Mouse (Mus musculus) midbrain, postnatal 0 days (tissue): ENCODE data around the gene Ptprs. TPM values are rescaled to one million over a fixed set of nuclear protein-coding genes. Genes with fewer than 3 reads are reported as not detected.

Source experiments
- ATAC-seq: fragments of 200-750 bp; cut with Nextera tagmentation; 2 replicates; pipeline ENCODE4 v1.8.0; 2017; ENCODE audit warnings: moderate number of reproducible peaks, mild to moderate bottlenecking, moderate TSS enrichment, moderate library complexity; ENCODE audit not compliant: low FRiP score
- DNase-seq: peaks from one replicate; pipeline ENCODE4 v3.0.0-alpha.2; 2015; ENCODE audit warnings: low spot score
- H3K27ac ChIP-seq: fragments of 300-500 bp; sonication (generic); 2 replicates; pipeline ENCODE4 v1.5.1; 2014; ENCODE audit warnings: low read depth, mild to moderate bottlenecking, low read length, mixed read lengths
- H3K27me3 ChIP-seq: fragments of 300-500 bp; sonication (generic); 2 replicates; pipeline ENCODE4 v1.6.1; 2014; ENCODE audit warnings: low read length, control low read depth, mixed read lengths; ENCODE audit not compliant: insufficient read depth
- H3K36me3 ChIP-seq: fragments of 300-500 bp; sonication (generic); 2 replicates; pipeline ENCODE4 v1.6.1; 2014; ENCODE audit warnings: low read length, control low read depth, mixed read lengths; ENCODE audit not compliant: insufficient read depth
- H3K4me1 ChIP-seq: fragments of 300-500 bp; sonication (generic); 2 replicates; pipeline ENCODE4 v1.6.1; 2014; ENCODE audit warnings: mild to moderate bottlenecking, control low read depth, antibody characterized with exemption, low read length, mixed read lengths; ENCODE audit not compliant: insufficient read depth
- H3K4me2 ChIP-seq: fragments of 300-500 bp; sonication (generic); 2 replicates; pipeline ENCODE4 v1.6.1; 2014; ENCODE audit warnings: low read depth, mild to moderate bottlenecking, low read length, mixed read lengths; ENCODE audit not compliant: poor library complexity, severe bottlenecking
- H3K4me3 ChIP-seq: fragments of 300-500 bp; sonication (generic); 2 replicates; pipeline ENCODE4 v1.5.1; 2014; ENCODE audit warnings: low read depth, mild to moderate bottlenecking, low read length, moderate library complexity
- H3K9ac ChIP-seq: fragments of 300-500 bp; sonication (generic); replicated peaks from 2 replicates; pipeline ENCODE4 v1.6.1; 2014; ENCODE audit warnings: mild to moderate bottlenecking, low read length, moderate library complexity, mixed read lengths; ENCODE audit not compliant: poor library complexity, severe bottlenecking
- H3K9me3 ChIP-seq: fragments of 300-500 bp; sonication (generic); 2 replicates; pipeline ENCODE4 v1.6.1; 2016; ENCODE audit warnings: low read length, control low read depth
- CTCF ChIP-seq: IDR thresholded peaks from 2 replicates; pipeline ENCODE4 v1.5.1; 2016; ENCODE audit warnings: antibody characterized with exemption, mild to moderate bottlenecking
- WGBS: fragments of 180-500 bp; shearing (Covaris S2); extraction: QIAGEN DNeasy Blood & Tissue Kit; methylation state at CpG from one replicate; pipeline ENCODE4 v1.1.7; 2014; 5-methylcytosine and 5-hydroxymethylcytosine counted together
- polyA plus RNA-seq: library from polyadenylated mRNA; unstranded; fragments of >200 nt; fragmentation: Nextera tagmentation; extraction: Ambion mirVana; gene quantifications from 2 replicates; pipeline ENCODE4 v1.2.1, GENCODE M21; 2015
- total RNA-seq: library from RNA; depleted of rRNA; stranded (reverse); fragments of >200 nt; gene quantifications from 2 replicates; pipeline ENCODE4 v1.2.3, GENCODE M21; 2014; rRNA removed

The Ptprs gene
- total RNA-seq (716 and 795 TPM in 2 replicates), polyA plus RNA-seq (208 and 225 TPM in 2 replicates)

DNA sequence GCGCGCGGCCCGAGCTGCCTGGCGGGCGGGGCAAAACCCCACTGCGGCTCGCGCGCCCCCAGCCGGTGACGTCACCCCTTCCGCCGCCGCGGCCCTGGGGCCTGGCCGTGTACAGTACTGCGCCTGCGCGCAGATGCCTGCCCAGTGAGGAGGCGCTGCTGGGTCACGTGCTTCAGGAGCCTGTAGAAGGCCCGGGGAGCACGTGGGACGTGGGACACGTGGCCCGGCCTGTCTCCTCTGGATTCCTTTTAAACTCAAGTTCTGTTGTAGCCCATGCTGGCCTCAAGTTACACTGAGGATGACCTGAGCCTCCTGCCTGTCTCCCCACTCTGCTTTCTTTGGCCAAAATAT lies at the start of gene Ptprs:
Gene Ptprs, minus strand, starts transcription at position 82 of the 351 bp plus-strand sequence.
- H3K36me3 ChIP-seq = no peaks in the 10 kb centered on the region
- under 1% methylated on average over 26 of the region's 27 CpGs for WGBS
- no peaks in the 10 kb centered on the region for H3K9me3 ChIP-seq
- peak within 1 kb of the TSS; percentile 99 for H3K9ac ChIP-seq
- ATAC-seq (peak; percentile 92), DNase-seq (peak; percentile 99)
- TF ChIP-seq CTCF = no peak
- no peaks in the 10 kb centered on the region for H3K27me3 ChIP-seq
- H3K4me3 ChIP-seq = peak within 1 kb of the TSS; percentile 70
- H3K27ac ChIP-seq = peak within 1 kb of the TSS; percentile 92
- peak within 1 kb of the TSS; percentile 97 for H3K4me2 ChIP-seq
- peaks cover 11% of the 10 kb centered on the region for H3K4me1 ChIP-seq

DNA sequence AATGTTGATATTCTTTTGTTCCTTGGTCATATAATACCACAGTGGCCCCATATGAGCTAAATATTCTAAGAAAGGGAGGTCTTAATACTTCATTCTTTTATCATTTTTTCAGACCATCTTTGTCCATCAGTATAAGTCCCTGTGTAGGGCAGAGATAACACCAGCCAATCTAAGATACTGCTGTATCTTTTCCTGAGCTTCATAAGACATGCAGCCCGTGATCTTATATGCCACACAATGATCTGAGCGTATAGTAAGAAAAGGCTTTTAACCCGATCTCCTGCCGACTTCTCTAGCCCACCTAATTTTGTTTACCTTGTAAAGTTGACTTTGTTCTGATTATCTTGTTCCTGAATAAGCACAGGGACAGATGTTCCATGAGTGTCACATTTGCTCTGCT lies 48.7 kb upstream of the Ptprs start:
- no peaks in the 10 kb centered on the region for H3K27me3 ChIP-seq

GRCm38 (mm10) chr17:56522744-56523143 lies 46.5 kb upstream of the Ptprs start:
- Histone ChIP-seq H3K36me3 (no peaks in the 10 kb centered on the region), H3K27ac (no peak overlapping the region), H3K4me2 (no peak overlapping the region), H3K9ac (no peak overlapping the region), H3K9me3 (no peaks in the 10 kb centered on the region), H3K27me3 (no peaks in the 10 kb centered on the region), H3K4me1 (no peaks in the 10 kb centered on the region), H3K4me3 (no peak overlapping the region)
- WGBS = 57% methylated on average over 1 of the region's 1 CpGs
- no peak for TF ChIP-seq CTCF
- ATAC-seq = no peak
- peak; percentile 53 for DNase-seq

More for the DNA sequence above, 48.7 kb upstream of the Ptprs start:
- Histone ChIP-seq H3K9ac (no peak overlapping the region), H3K4me3 (no peak overlapping the region), H3K4me2 (no peak overlapping the region), H3K36me3 (no peaks in the 10 kb centered on the region), H3K4me1 (no peaks in the 10 kb centered on the region), H3K9me3 (no peaks in the 10 kb centered on the region), H3K27ac (no peak overlapping the region)
- no peak for DNase-seq
- TF ChIP-seq CTCF = no peak
- 74% methylated on average over 4 of the region's 4 CpGs for WGBS
- no peak for ATAC-seq

- no peak overlapping the region for H3K4me2 ChIP-seq
- peaks cover 14% of the 10 kb centered on the region; the same call in 1 of the 2 replicates for H3K27me3 ChIP-seq
- DNase-seq (peak; percentile 76), ATAC-seq (peak; percentile 57; the same call in 1 of the 2 replicates)
- TF ChIP-seq CTCF = no peak
- H3K9me3 ChIP-seq = no peaks in the 10 kb centered on the region
- no peaks in the 10 kb centered on the region for H3K36me3 ChIP-seq
- H3K27ac ChIP-seq = no peak overlapping the region
- peaks cover 6% of the 10 kb centered on the region; the same call in 1 of the 2 replicates for H3K4me1 ChIP-seq
- WGBS = 11% methylated on average over 13 of the region's 13 CpGs
- no peak overlapping the region for H3K4me3 ChIP-seq
- no peak overlapping the region for H3K9ac ChIP-seq
Observed at GRCm38 (mm10) chr17:56515690-56516410, 39.6 kb upstream of the Ptprs start.

- no peak for ATAC-seq
- Histone ChIP-seq H3K4me3 (no peak overlapping the region), H3K27me3 (peaks cover 23% of the 10 kb centered on the region), H3K9me3 (no peaks in the 10 kb centered on the region), H3K9ac (no peak overlapping the region), H3K36me3 (no peaks in the 10 kb centered on the region), H3K4me1 (peaks cover 6% of the 10 kb centered on the region; the same call in 1 of the 2 replicates), H3K27ac (no peak overlapping the region), H3K4me2 (no peak overlapping the region)
- no peak for TF ChIP-seq CTCF
- DNase-seq = no peak
- WGBS = 57% methylated on average over 12 of the region's 12 CpGs
Observed at GRCm38 (mm10) chr17:56514916-56515315, 38.6 kb upstream of the Ptprs start.

DNA sequence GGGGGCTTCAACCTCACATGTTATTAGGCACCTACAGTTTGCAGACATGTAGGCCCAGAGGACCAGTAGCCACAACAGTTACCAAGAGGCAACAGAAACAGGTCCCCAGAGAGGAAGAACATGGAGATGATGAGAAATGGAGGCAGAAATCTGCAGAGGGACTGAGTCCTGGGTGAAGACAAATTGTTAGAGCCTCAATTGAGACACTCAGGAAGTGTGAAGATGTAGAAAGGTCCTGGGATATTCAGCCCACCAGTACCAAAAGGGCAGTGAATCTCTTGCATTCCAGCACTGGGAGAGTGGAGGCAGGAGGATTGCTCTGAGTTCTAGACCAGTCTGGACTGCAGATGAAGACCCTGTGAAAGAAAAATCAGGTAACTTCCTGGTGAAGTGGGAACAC lies 38.0 kb upstream of the Ptprs start:
- ATAC-seq = no peak
- TF ChIP-seq CTCF = no peak
- peaks cover 6% of the 10 kb centered on the region; the same call in 1 of the 2 replicates for H3K4me1 ChIP-seq

More for the DNA sequence above, 38.0 kb upstream of the Ptprs start:
- no peak for DNase-seq
- Histone ChIP-seq H3K4me2 (no peak overlapping the region), H3K27me3 (peaks cover 23% of the 10 kb centered on the region), H3K27ac (no peak overlapping the region), H3K9ac (no peak overlapping the region), H3K36me3 (no peaks in the 10 kb centered on the region), H3K9me3 (no peaks in the 10 kb centered on the region), H3K4me3 (no peak overlapping the region)
